Mouse (Mus musculus): ENCODE results near the gene Tmem80. TPM values are rescaled to one million over a fixed set of nuclear protein-coding genes. Genes with fewer than 3 reads are reported as not detected.

Tmem80 gene
- total and polyA plus RNA-seq, 2 experiments from 2014 or later, result 25.8 to 34.5 TPM

GRCm38 (mm10) chr7:141291921-141292582 is 35.5 kb upstream of the Tmem80 start, which contains the start of gene Drd4:
Drd4 (plus strand) TSS chr7:141292006.
- 3% methylated on average over 33 of the region's 46 CpGs for WGBS
- peaks cover 29% of the 10 kb centered on the region for H3K27me3 ChIP-seq (ENCODE audit: insufficient read depth, low read length)

GRCm38 (mm10) chr7:141292583-141293388 is 34.8 kb upstream of the Tmem80 start:
- H3K4me1 ChIP-seq (ENCODE audit: insufficient read depth, low read length), result peaks cover 6% of the 10 kb centered on the region; the same call in 1 of the 2 replicates
- H3K9me3 ChIP-seq (ENCODE audit: low read length), result no peaks in the 10 kb centered on the region
- WGBS, result 23% methylated on average over 15 of the region's 15 CpGs
- TF ChIP-seq CTCF (IDR thresholded peaks at IDR 0.05), result no peak
- H3K36me3 ChIP-seq (ENCODE audit: insufficient read depth, low read length), result peaks cover 8% of the 10 kb centered on the region; the same call in 1 of the 2 replicates
- peak overlapping the region; percentile 98 for H3K4me2 ChIP-seq (ENCODE audit: low read depth, low read length, poor library complexity, severe bottlenecking)
- DNase-seq (ENCODE audit: low spot score) (no peak), ATAC-seq (ENCODE audit: low FRiP score) (no peak)
- peak overlapping the region; percentile 50; the same call in 1 of the 2 replicates for H3K4me3 ChIP-seq (ENCODE audit: low read depth, low read length)
- peaks cover 29% of the 10 kb centered on the region for H3K27me3 ChIP-seq (ENCODE audit: insufficient read depth, low read length)
- H3K27ac ChIP-seq (ENCODE audit: low read depth, low read length), result no peak overlapping the region
- no peak overlapping the region for H3K9ac ChIP-seq (replicated peaks; ENCODE audit: low read length, poor library complexity, severe bottlenecking)

More at GRCm38 (mm10) chr7:141291921-141292582, 35.5 kb upstream of the Tmem80 start, which contains the start of gene Drd4:
- Histone ChIP-seq H3K36me3 (ENCODE audit: insufficient read depth, low read length) (peaks cover 4% of the 10 kb centered on the region; the same call in 1 of the 2 replicates), H3K9ac (replicated peaks; ENCODE audit: low read length, poor library complexity, severe bottlenecking) (peak within 1 kb of the TSS; percentile 61), H3K4me3 (ENCODE audit: low read depth, low read length) (peak within 1 kb of the TSS; percentile 50), H3K4me1 (ENCODE audit: insufficient read depth, low read length) (peaks cover 6% of the 10 kb centered on the region; the same call in 1 of the 2 replicates), H3K9me3 (ENCODE audit: low read length) (no peaks in the 10 kb centered on the region), H3K4me2 (ENCODE audit: low read depth, low read length, poor library complexity, severe bottlenecking) (peak within 1 kb of the TSS; percentile 98), H3K27ac (ENCODE audit: low read depth, low read length) (no peak within 1 kb of the TSS)
- no peak for TF ChIP-seq CTCF (IDR thresholded peaks at IDR 0.05)
- DNase-seq (ENCODE audit: low spot score) (peak; percentile 34), ATAC-seq (ENCODE audit: low FRiP score) (peak; percentile 44; the same call in 1 of the 2 replicates)

- H3K9me3 ChIP-seq (ENCODE audit: low read length), result no peaks in the 10 kb centered on the region
- no peak for ATAC-seq (ENCODE audit: low FRiP score)
- 1% methylated on average over 53 of the region's 53 CpGs for WGBS
- H3K27ac ChIP-seq (ENCODE audit: low read depth, low read length), result no peak overlapping the region
- H3K4me2 ChIP-seq (ENCODE audit: low read depth, low read length, poor library complexity, severe bottlenecking), result peak overlapping the region; percentile 62
- H3K27me3 ChIP-seq (ENCODE audit: insufficient read depth, low read length), result peaks cover 29% of the 10 kb centered on the region
- peaks cover 12% of the 10 kb centered on the region for H3K36me3 ChIP-seq (ENCODE audit: insufficient read depth, low read length)
- DNase-seq (ENCODE audit: low spot score), result peak; percentile 46
- peaks cover 6% of the 10 kb centered on the region; the same call in 1 of the 2 replicates for H3K4me1 ChIP-seq (ENCODE audit: insufficient read depth, low read length)
- 0 out of 2 replicates have a peak overlapping the region, but pooled peaks have one; percentile 29 for H3K9ac ChIP-seq (replicated peaks; ENCODE audit: low read length, poor library complexity, severe bottlenecking)
- TF ChIP-seq CTCF (IDR thresholded peaks at IDR 0.05), result peak; percentile 29; the same call in 1 of the 2 replicates
- peak overlapping the region; percentile 36 for H3K4me3 ChIP-seq (ENCODE audit: low read depth, low read length)
These were observed 33.6 kb upstream of the Tmem80 start for GRCm38 (mm10) chr7:141293852-141294471.

GRCm38 (mm10) chr7:141294479-141294878 is 33.1 kb upstream of the Tmem80 start:
- ATAC-seq (ENCODE audit: low FRiP score) (no peak), DNase-seq (ENCODE audit: low spot score) (no peak)
- H3K4me2 ChIP-seq (ENCODE audit: low read depth, low read length, poor library complexity, severe bottlenecking), result peak overlapping the region; percentile 62
- peaks cover 6% of the 10 kb centered on the region; the same call in 1 of the 2 replicates for H3K4me1 ChIP-seq (ENCODE audit: insufficient read depth, low read length)
- H3K9ac ChIP-seq (replicated peaks; ENCODE audit: low read length, poor library complexity, severe bottlenecking), result 0 out of 2 replicates have a peak overlapping the region, but pooled peaks have one; percentile 29
- 6% methylated on average over 20 of the region's 22 CpGs for WGBS
- H3K4me3 ChIP-seq (ENCODE audit: low read depth, low read length), result peak overlapping the region; percentile 36
- H3K27ac ChIP-seq (ENCODE audit: low read depth, low read length), result no peak overlapping the region
- H3K36me3 ChIP-seq (ENCODE audit: insufficient read depth, low read length), result peaks cover 17% of the 10 kb centered on the region
- H3K9me3 ChIP-seq (ENCODE audit: low read length), result no peaks in the 10 kb centered on the region
- H3K27me3 ChIP-seq (ENCODE audit: insufficient read depth, low read length), result peaks cover 29% of the 10 kb centered on the region
- no peak for TF ChIP-seq CTCF (IDR thresholded peaks at IDR 0.05)

- Histone ChIP-seq H3K4me1 (ENCODE audit: insufficient read depth, low read length) (peaks cover 3% of the 10 kb centered on the region; the same call in 1 of the 2 replicates), H3K9me3 (ENCODE audit: low read length) (no peaks in the 10 kb centered on the region), H3K27me3 (ENCODE audit: insufficient read depth, low read length) (peaks cover 23% of the 10 kb centered on the region), H3K4me3 (ENCODE audit: low read depth, low read length) (no peak overlapping the region), H3K27ac (ENCODE audit: low read depth, low read length) (no peak overlapping the region), H3K9ac (replicated peaks; ENCODE audit: low read length, poor library complexity, severe bottlenecking) (no peak overlapping the region), H3K36me3 (ENCODE audit: insufficient read depth, low read length) (peaks cover 48% of the 10 kb centered on the region), H3K4me2 (ENCODE audit: low read depth, low read length, poor library complexity, severe bottlenecking) (no peak overlapping the region)
- no peak for ATAC-seq (ENCODE audit: low FRiP score)
- WGBS, result 73% methylated on average over 3 of the region's 3 CpGs
- TF ChIP-seq CTCF (IDR thresholded peaks at IDR 0.05), result no peak
- no peak for DNase-seq (ENCODE audit: low spot score)
These were observed 29.5 kb upstream of the Tmem80 start for GRCm38 (mm10) chr7:141297926-141298650.

All from midbrain, postnatal 0 days (tissue).